Mouse (Mus musculus) hematopoietic multipotent progenitor cell, adult 10-12 weeks (in vitro differentiated cells): Measurements from ENCODE around the gene Park7. TPM values are rescaled to one million over a fixed set of nuclear protein-coding genes. Genes with fewer than 3 reads are reported as not detected.

Experiments
- polyA plus RNA-seq: library from polyadenylated mRNA; stranded (reverse); fragments of >175 nt; gene quantifications from 2 replicates; pipeline ENCODE4 v1.2.3, GENCODE M21; 2012; ENCODE audit warnings: low replicate concordance

Gene Park7
- polyA plus RNA-seq = 49.7 and 129 TPM in 2 replicates

DNA sequence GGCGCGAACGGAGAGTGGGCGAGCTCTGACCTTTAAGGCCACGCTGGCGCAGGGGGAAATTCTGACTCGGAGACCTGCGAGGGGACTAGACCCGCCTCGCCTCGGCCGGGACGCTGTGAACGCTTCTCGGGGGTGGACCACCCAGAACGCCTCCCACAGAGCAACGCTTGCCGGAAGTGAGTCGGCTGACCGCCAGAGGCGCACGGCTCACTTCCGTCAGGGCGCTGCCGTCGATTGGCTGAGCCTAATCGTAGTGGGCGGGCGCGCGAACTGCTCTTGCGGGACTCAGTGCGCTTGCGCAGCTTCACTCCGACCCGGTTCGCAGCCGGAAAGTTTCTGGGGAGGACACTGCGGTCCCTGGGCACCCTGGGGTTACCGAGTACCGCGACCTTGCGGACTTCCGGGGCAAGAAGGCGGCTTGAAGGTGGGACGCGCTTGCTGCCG is at the start of gene Park7, which contains the start of gene Tnfrsf9:
TSS of gene Park7 (minus strand) at position 148 of the 444 bp plus-strand sequence.
TSS of gene Tnfrsf9 (plus strand) at position 273 of the 444 bp plus-strand sequence.

DNA sequence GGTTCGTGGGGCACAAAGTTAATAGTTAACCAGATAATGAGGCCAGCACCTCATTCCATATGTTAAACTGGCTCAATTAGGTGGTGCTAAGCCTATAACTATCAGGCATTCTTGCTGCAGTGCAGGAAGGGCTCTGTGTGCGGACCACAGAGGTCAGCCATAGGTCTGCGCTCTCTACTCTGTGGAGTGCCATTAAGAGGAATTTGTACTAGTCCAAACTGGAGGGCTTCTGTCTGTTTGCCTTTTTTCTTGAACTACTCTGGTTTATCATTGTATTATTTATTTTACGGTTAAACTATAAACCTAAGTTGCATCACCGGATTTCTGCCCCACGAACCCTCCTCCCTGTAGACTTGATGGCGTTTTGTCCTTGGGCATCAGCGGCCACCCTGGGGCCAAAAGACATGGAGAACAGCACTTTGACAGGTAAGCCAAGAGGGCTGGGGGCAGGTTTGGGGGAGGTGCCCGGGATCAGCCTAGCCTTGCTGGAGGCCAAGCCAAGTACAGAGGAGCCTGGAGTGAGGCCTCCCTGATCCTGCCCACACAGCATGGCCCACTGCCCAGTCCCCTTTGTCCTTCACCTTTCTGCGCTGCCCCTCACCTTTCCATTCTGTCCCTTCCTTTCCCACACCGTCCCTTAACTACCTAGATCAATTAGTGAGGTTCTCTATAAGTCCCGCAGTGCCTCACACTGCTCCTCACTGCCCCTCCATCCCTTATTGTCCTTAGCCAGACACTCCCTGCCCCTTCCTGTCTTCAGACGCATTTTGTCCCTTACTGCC is 60.4 kb downstream of the Park7 start, which contains the start of gene Errfi1:
TSS of gene Errfi1 (plus strand) at position 240 of the 782 bp plus-strand sequence.

Other genes with a start within 250 kb of the Park7 start
- 1.9 and 4.7 TPM in 2 replicates for gene Errfi1, start 60.5 kb downstream of the Park7 start, polyA plus RNA-seq
- 1.9 and 2.9 TPM in 2 replicates for gene Tnfrsf9, start 125 bp upstream of the Park7 start, polyA plus RNA-seq
- not detected in 2 replicates for gene Uts2, start 82.7 kb upstream of the Park7 start, polyA plus RNA-seq
- gene Per3, start 130.2 kb upstream of the Park7 start, polyA plus RNA-seq = 3.8 and 9.3 TPM in 2 replicates
- gene Vamp3, start 143.5 kb upstream of the Park7 start, polyA plus RNA-seq = 1.4 and 5.6 TPM in 2 replicates
- gene Gm13090, start 175.1 kb upstream of the Park7 start, polyA plus RNA-seq = not detected in 2 replicates